Mouse (Mus musculus) heart, adult 9 months (tissue): ENCODE results near the gene Ceacam16.

Source experiments
- DNase-seq, 2 experiments: peaks; one replicate each; pipeline ENCODE4 v3.0.0; 2022; ENCODE audit warnings: low spot score in 2 of 2

Gene Ceacam16

DNA sequence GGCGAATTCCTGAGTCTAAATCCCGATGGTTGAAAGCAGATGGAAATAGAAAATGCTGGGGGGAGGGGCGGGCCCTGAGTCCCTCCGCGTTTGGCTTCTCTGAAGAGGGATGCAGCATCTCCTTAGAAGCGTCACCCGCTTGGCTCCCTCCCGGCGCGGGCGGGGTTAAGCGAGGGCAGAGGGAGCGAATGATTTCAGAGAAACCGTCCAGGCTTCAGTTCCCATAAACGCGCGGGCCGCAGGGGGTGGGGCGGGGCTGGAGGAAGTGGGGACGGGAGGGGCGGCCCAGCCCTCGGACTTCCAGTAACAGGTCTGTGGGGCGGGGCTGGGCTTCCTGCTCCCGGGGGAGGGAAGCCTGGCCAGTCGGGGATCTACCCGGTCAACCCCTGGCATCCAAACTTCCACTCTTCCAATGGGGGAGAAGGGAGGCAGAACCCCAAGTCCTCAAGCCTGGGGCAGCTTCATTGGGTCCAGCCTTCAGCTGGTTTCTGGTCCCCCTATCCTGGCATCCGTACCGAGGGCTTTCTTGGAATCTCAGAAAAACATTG lies 44.8 kb downstream of the Ceacam16 start:
- peak; percentile 90 to 92 for DNase-seq

DNA sequence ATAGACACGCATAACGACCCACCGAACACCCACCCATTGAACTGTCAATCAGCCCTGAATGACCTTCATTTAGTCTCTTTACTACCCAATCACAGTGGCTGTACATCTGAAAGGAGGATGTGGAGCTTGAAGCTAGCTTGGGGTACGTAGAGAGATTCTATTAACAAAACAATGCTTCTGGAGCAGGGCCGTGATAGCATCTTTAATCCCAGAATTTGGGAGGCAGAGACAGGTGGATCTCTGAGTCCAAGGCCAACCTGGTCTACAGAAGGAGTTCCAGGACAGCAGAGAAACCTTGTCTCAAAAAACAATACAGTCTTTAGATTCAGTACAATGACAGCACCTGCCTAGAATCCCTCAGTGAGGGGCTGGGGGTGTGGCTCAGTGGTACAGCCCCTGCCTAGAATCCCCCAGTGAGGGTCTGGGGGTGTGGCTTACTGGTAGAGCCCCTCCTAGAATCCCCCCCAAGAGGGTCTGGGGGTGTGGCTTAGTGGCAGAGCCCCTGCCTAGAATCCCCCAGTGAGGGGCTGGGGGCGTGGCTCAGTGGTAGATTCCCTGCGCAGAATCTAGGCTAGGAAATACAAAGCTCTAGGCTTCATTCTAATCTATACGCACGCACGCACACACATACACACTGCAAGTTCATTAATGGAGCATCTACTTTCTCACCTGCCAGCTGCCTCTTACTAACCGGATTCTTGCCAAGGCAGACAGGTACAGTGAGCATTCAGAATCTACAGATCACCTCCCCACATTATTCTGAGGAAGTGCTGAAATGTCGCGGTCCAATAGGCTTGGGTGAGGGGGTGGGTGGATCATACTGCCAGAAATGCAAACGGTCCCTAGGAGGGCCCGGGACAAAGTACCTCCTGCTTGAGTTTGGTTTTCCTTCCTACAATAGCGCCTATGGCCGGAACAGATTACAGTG lies 45.5 kb downstream of the Ceacam16 start:
- no peak for DNase-seq

DNA sequence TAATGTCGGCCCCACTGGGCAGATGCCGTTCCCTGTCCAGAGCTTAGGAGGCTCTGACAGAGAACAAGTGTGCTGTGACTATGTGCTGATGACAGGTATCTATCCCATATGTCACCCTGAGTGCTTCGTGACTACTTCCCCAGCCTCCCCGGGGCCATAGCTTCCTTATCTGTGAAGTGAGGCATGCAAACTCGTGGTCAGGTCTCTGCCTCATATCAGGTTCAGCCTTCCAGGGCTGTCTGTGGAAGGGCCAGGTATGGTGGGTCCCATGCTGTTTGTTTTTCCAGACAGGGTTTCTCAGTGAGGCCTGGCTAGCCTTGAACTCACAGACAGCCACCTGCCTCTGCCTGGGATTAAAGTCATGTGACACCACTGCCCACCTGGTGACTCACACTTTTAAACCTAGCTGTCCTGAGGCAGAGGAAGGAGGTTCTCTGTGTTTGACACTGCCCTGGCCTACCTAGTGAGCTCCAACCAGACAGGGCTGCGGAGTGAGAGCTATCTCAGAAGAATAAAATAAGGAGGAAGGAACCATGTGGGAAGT lies 47.4 kb downstream of the Ceacam16 start:
- no peak for DNase-seq

DNA sequence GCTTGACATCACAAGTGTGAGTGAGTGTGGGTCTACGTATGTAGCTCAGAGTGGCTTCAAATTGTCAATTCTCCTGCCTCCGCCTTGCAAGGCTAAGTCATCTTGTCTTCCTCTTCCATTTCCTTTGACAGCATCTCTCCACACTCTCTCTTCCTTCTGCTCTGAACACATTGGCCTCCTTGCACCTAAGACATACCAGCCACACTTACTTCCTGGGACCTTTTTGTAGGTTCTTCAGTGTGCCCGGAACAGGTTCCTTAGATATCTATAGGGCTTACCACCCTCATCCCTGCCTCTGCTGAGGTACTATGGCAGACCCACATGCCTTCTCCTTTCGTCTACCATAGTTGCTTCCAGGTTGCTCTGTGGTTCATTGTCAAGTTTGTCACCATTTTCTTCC lies 47.9 kb downstream of the Ceacam16 start:
- no peak for DNase-seq

DNA sequence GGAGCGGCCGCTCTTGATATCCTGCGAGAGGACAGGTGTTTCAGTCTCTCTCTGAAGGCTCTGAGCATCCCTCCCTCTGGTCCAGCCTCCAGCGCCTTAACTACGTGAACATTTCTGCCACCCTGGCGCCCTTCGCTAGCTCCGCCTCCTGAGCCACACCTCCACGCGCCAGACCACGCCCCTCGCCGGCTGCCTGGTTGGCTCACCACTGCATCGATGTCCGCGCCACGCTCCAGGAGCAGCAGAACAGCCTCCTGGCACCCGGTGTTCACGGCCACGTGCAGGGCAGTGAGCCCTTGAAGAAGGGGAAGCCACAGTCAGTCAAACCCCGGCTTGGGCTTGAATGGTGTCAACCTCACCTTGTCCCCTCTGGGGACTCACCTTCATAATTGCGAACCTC lies 50.0 kb downstream of the Ceacam16 start:
- DNase-seq = no peak

DNA sequence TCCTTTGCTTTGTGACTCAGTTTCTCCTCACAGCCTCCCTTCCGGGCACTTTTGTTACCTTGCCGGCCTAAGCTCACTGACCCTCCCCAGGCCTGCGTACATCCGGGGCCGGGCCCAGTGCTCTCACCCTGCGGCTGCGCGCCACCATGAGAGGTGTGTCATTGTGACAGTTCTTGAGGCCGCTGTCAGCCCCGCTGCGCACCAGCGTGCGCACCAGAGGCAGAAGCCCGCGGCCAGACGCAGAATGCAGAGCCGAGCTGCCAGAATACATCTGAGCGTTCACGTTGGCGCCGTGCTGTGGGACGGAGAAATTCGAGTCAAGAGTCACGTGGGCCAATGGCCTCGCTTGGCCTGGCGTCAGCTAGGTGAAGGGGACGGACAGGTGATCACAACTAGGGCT lies 51.7 kb downstream of the Ceacam16 start:
- DNase-seq = no peak

DNA sequence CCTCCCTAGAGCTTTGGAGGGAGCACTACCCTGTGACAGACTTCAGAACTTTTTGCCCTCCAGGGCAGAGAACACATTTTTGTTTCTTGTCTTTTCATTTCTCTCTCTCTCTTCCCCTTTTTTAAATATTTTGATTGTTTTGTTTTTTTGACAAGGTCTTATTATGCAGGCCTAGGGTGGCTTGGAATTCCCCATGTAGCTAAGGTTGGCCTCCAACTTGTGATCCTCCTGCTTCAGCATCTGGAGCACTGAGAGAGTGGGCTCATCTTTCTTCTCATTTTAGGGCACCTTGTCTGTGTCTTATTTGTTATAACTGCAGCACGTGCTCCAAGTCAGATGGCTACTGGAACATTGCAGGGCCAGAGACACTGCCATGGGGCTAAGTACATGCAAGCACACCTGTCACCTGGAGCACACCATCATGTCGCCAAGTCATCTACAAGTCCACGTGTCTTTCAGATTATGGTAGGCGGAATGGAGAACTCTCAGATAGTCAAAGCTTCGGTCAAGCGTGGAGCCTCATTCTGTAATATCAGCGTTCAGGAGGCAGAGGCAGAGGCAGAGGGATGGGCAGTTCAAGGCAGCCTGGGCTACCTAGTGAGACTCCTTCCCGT lies 54.6 kb downstream of the Ceacam16 start:
- DNase-seq = no peak

DNA sequence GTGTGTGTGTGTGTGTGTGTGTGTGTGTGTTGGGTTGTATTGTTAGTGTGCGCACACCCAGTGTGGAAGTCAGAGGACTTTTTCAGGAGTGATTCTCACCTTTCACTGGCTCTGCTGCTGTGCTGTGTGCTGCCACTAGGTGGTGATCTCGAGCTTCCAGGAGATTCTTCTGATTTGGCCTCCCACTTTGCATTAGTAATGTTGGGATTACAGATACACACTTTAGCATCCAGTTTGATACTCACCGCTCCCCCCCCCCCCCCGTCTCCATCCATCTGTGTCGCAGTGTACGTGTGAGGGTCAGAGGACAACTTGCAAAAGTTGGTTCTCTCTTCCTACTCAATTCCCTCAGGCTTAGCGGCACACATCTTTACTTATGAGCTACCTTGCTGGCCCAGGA lies 58.1 kb downstream of the Ceacam16 start:
- peak in 1 of 2 experiments; percentile 65 for DNase-seq
